Mouse (Mus musculus) adrenal gland, postnatal 25 days (tissue): Measurements from ENCODE around the gene Gnpda2. TPM values are rescaled to one million over a fixed set of nuclear protein-coding genes. Genes with fewer than 3 reads are reported as not detected.

ENCODE experiments used
- DNase-seq: peaks from one replicate; pipeline ENCODE4 v3.0.0; 2021; ENCODE audit warnings: mixed read lengths
- long read RNA-seq: library from polyadenylated mRNA; stranded (forward); transcript quantifications from one replicate; pipeline ENCODE4 v2.0.0, GENCODE M21; 2021
- total RNA-seq: library from RNA; stranded (reverse); gene quantifications from 2 replicates; pipeline ENCODE4 v1.2.3, GENCODE M21; 2021

Gene Gnpda2
- 18.2 and 24.4 TPM in 2 replicates for total RNA-seq
- long read RNA-seq, transcript Gnpda2-201 (7 exons, 1,894 nt) = major isoform, 20 of 23 reads
- long read RNA-seq, partial matches to known transcripts = 1 of 23 reads
- long read RNA-seq, other reads (novel, unspliced or antisense) = 1 of 23 reads

DNA sequence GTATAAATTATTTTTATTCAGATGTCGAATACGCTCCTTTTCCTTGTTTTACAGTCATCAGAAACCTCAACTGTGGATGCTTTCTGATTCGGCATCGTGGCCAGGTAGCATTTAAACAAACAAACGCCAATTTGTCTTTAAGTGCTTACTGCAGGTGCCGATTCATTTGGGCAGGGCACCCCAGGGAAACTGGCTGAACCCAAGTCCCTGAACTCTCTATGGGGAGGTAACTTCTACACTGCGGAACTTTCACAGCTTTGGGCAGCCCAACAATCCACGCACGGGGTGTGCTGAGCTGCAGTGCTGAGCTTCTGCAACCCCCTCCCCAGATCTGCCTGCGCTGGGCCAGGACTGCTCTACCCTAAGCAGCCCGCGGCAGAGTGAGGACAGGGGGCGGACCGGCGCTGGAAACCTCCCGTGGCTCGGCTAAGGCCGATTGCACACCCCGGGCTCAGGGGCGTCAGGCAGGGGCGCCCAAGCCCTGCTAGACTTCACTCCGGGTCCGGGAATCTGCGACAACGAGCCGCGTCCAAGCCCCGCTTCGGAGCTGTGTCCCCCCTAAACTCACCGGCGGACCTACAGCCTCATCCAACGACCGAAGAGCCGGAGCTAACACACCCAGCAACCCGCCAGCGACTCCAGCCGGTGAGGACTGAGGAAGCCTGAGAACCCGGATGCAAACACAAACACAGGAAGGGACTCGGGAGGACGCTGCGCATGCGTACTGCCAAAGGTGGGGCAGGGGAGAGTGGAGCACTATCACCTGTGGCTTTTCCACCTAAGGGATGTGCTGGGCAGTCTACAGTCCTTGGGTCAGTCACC is at the start of gene Gnpda2:
Gene Gnpda2, minus strand, starts transcription at position 701 of the 822 bp plus-strand sequence.
- peak; percentile 82 for DNase-seq

DNA sequence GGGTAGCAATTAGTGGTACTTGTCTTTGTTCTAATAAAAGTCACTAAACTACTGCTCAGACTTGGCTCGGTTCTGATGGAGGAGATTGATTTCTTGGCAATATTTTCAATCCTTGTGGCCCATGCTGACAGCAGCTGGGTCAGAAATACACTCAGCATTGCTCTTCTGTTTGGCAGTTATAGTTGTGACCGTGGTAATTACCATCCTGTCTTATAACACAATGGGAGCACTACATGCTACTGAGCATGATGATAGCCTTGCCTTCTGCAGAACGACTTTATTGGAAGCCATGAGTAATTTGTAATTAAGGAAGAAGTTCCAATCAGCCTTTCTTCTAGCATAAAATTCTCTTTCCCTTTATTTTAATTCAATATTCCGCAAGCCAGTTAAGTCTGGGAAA is 42.6 kb upstream of the Gnpda2 start:
- no peak for DNase-seq

DNA sequence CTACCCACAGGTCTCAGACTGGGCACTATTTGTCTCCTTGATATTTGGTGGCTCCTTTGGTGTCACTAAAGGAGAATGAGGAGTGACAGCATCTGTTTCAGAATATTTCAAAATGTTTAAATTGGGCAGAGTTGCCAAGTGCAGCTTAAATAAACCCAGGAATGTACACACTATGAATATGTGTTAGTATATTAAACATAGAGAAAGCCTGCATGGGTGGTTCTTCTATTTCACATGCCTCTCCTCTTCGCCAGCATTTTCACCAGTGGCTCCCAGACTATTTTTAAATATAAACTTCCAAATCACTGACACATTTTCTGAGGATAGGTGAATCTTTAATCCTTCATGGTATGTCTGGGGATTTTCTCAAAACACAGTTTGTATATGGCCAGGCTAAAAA is 28.8 kb upstream of the Gnpda2 start:
- DNase-seq = no peak

DNA sequence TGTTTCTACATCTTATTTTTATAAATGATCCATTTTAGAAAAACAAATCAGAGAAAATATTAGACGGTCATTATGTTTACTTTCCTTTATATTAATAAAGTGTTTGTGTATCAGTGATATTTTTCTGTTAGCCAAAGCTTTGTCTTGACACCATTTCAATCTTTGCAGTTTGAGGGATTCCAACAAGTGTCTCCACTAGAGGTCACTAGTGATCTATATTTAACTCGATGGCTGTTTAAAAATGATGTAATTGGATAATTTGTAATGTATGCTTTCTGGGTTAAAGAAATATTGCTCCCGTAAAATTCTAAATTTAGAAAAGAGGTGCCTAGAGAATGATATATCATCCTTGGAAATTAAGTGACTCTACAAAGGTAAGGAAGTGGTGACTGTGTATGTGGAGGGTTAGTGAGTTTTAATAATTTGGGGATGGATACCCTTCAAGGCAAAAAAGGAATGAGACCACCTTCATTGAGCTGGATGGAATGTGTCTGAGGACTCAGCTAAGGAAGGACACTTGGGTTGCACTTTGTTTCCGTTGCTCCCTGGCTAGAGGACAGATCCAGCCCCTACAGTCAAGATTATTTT is 21.2 kb upstream of the Gnpda2 start:
- DNase-seq = no peak

DNA sequence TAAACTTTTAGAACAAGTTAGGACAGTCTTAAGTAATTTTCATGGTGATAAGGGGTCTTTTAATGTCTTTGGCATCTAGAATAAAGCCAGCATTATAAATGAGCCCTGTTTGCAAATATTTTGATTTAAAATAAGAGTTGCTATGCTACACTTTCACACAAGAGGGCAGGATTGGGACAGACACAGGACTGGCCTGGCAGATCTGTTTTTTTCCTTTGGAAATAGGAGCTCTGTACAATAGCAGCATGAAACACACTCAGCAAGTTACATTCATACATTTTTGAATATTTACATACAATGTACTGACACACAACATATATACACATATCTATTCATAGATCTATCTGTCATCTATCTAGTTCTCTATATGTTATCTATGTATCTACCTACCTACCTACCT is 8.9 kb upstream of the Gnpda2 start:
- DNase-seq = no peak

DNA sequence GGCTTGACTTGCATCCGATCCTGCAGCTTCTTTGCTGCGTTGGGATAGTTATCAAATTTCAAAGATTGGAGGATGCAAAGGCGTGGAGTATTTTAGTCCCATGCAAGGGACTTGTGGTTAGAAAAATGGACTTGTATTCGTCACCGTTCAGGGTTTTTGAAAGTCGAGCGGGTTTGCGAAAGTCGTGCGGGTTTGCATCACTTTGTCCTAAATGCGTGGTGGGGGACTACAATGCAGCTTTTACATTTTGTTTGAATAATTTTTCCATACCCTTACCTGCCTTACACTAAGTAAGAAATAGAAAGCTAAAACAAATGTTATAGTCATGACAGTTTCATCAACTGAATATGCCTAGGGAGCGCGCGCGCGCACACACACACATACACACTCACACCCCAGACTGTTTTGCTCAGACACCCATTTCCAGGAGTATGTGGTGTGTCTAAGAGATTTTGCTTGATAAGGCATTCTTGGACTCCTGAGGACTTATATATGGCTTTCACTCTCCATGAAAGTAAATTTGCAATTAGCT is 34.7 kb downstream of the Gnpda2 start:
- DNase-seq = no peak

DNA sequence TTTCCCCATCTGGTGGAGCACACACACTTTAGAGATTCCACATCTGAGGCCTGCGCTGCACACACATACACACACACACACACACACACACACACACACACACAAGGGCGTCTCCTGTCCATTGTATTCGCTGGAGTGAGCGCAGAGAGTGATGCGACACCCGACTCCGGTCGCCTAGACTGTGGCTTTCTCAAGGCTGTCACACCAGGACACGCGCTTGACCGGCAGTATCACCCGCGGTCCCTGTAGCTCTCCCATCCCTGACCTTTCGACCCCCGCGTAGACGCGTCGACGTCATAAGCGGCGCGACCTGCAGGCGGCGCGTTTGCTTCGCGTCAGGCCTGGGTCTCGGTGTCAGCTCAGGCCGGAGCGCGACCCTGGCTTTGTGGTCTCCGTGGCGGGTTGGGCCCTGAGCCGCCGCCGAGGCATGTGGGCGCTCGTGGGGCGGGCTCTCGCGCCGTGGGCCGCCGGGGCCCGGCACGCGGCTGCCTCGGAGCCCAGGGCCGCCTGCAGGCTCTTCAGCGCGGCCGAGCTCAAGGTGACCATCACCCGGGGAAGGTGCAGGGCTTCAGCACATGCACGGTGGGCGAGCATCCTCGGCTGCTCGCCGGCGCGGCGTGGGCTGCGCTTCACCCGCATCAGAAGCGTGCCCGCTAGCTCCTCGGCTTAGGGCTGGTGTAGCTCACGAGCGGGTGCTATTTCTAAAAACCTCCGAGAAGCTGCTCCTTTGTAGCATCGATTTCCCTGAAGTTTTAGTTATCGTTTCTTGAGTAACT is 35.3 kb downstream of the Gnpda2 start, which contains the start of gene Guf1:
Gene Guf1, plus strand, starts transcription at position 296 of the 776 bp plus-strand sequence.
- DNase-seq = peak; percentile 94

DNA sequence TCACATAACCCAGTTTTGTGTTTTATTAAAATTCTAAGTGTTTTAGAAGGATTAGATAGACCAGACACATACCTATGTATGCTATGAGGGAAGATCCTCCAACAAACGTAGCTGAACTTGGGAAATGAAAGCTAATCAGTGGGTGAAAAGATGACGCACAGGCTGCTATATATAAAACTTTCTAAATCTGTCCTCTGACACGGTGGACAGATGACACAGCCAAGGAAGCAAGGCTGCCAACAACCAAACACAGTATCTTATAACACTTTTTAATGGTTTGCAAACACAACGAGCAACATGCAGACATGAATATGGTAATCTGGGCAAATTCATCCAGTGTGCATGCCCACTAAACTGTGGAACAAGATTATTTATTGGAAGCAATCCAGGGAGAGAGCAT is 49.7 kb downstream of the Gnpda2 start, which contains the start of gene Yipf7:
Gene Yipf7, minus strand, starts transcription at position 160 of the 400 bp plus-strand sequence.
- DNase-seq = no peak

DNA sequence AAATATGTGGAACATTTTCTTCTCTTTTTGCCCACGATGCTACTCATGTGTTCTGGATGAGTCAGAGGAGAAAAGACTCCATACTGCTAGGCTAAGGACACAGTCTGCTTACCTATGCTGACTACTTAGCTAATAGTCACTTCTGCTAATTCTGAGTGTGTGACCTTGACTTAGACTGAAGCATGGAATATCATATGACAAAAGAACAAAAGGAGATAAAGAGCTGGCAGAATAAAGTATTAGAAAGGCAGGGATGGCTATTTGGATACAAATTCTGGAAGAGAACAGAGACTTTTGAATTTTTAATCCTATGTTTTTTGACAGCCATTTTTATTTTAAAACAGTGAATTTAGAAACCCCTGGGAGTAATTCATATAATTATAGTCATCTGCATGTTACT is 50.5 kb downstream of the Gnpda2 start:
- DNase-seq = no peak

DNA sequence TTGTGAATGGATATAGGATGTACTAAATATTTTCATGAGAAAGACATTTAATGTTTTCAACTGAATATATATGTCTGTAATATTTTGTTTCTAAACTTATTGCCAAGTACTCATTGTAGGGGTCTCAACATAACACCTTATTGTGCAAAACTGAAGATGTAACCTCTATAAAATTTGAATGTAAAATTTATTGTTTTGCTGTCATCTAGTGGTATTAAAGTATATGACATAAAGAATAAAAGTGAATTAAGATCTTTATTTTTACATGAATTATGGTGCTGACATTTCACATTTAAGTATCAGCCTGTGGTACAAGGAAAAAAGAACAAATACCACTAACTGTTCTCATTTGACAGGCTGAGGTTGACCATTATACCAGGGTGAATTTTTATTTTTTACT is 68.2 kb downstream of the Gnpda2 start:
- DNase-seq = no peak

Other genes with a start within 250 kb of the Gnpda2 start
- not detected in 2 replicates for gene Yipf7, start 49.7 kb downstream of the Gnpda2 start, total RNA-seq
- gene Guf1, start 35.4 kb downstream of the Gnpda2 start, total RNA-seq = 22.0 and 27.3 TPM in 2 replicates